Mouse (Mus musculus): ENCODE measurements around the gene Dscam.

Gene Dscam

DNA sequence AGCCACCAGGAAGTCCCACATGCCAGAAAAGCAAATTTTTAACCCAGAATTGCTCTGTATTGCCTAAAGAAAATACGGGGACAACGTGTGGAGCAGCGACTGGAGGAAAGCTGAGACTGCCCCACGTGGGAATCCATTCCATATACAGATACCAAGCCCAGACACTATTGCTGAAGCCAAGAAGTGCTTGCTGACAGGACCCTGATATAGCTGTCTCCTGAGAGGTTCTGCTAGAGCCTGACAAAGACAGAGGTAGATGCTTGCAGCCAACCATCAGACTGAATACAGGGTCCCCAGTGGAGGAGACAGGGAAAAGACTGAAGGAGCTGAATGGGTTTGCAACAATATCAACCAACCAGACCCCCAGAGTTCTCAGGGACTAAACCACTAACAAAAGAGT is 293.3 kb downstream of the Dscam start:
- DNase-seq (ENCODE audit: low spot score in 2 of 2): no peak

DNA sequence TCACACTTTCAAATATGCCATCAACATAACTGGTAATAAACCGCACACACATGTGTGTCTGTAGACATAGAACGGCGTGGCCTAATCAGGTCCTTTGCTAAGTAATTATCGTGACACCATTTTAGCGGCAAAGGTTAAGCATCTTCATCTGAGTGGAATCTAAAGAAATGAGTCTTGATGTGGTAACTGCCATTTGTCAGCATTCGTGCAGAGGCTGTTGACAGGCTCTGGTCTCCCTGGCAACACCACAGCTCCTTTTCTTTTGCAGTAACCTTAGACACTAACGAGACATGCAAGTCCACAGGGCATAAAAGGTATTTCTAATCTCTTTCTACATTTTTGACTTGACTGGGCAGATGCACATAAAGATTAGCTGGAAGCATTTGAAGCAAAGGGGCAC is 297.8 kb downstream of the Dscam start:
- no peak for DNase-seq (ENCODE audit: low spot score in 2 of 2)

DNA sequence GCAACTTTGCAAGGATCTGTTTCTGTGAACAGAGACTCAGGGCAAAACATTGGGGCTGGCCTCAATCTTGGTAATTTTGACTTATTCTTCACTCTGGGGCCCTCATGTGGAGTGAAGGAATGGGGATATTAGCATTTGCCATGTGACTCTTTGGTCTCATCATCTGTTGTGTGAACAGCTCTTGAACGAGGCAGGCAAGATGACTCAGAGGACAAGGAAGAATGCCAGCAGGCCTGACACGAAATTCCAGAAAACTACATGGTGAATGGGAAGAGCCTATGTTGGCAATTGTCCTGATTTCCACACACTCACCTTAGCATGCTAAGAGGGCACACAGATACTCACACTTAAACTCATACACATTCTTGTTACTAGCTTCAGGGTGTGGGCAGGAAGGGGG is 313.0 kb downstream of the Dscam start:
- DNase-seq (ENCODE audit: low spot score in 2 of 2): peak in 1 of 2 experiments; percentile 54

DNA sequence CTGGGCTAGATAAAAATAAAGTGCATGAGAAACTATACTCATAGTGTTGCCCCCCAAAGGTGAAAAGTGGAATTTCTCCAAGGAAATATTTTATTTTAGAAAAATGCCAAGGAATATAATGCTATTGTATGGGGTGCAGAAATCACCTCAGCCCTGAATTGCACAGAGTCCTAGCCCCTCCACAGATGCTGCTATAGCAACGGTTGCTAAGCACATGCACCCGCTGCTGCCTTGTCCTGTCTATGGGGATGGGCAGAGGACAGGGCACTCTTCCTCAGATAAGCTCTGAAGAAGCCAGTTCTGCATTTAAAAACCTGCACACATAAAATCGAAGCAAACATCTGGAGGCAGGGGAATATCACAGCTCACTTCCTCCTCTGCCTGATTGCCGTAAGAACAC is 315.5 kb downstream of the Dscam start:
- no peak for DNase-seq (ENCODE audit: low spot score in 2 of 2)

DNA sequence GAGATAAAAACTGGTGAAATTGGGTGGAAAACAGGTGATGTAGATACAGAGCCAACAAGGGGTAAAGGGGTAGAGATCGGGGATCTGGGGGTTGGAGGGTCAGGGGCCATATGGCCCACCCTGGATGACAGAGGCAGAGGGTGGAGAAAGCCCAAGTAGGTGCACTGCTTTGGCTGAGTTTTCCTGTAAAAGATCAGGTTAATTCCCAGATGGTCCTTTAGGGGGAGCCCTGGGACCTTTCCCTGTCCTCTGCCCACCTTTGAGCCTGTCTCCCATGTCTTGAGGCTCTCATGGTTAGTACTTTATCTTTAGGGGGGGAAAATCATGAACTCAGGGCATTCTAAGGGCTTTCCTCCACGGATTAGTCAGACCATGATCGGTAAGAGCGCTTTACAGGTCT is 318.2 kb downstream of the Dscam start:
- peak in 1 of 2 experiments; percentile 61 for DNase-seq (ENCODE audit: low spot score in 2 of 2)

DNA sequence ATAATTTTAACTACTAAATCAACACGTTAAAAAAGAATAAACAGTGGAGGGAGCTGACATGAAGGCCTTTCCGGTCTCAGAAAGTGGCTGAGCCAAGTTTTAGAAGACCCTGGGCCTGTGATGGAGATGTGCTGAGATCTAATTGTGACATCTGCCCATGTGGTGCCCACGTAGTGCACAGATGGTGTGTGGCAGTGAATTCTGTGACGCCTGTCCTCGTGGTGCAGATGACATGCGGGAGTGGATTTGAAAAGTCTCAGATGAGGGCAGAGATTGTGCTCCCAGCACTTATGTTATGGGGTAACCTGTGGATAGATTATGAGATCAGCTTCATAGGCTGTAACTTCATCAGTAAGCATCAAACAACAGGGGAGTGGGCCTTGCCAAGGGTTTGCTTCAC is 321.6 kb downstream of the Dscam start:
- no peak for DNase-seq (ENCODE audit: low spot score in 2 of 2)

DNA sequence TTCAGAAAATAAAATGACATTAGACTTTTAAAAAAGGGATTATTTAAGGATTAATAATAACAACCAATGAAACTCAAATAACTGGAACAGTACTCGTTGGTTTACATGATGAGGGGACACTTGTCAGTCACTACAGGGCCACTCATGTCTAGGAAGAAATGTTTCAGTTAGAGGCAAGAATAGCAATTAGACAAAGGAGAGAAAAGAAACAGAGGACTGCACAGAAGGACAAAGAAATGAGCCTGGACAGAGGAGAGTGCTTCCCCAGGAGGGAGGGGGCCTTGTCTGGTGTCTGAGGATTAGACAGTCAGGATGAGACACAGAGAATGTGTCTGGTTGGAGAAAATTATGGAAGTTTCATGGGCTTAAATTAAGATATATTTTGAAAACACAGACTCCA is 324.0 kb downstream of the Dscam start:
- no peak for DNase-seq (ENCODE audit: low spot score in 2 of 2)

DNA sequence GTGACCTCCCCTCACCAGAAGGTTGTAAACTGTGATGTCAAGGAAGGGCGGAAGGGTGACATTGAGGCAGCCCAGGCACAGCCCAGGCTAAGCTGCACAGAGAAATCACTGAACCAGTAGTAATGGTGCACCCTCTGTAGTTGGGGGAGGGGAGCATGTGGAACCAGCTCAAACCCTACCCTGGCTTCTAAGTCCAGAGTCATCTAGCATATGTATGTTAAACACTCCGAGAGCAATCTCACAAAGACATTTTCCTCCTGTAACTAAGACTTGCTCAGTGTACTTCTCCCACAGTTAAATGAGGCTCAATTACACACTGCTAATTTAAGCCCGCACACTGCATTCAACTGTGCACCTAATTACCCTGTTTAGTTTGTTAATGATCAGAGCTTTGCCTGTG is 324.4 kb downstream of the Dscam start:
- DNase-seq (ENCODE audit: low spot score in 2 of 2): peak in 1 of 2 experiments; percentile 23

DNA sequence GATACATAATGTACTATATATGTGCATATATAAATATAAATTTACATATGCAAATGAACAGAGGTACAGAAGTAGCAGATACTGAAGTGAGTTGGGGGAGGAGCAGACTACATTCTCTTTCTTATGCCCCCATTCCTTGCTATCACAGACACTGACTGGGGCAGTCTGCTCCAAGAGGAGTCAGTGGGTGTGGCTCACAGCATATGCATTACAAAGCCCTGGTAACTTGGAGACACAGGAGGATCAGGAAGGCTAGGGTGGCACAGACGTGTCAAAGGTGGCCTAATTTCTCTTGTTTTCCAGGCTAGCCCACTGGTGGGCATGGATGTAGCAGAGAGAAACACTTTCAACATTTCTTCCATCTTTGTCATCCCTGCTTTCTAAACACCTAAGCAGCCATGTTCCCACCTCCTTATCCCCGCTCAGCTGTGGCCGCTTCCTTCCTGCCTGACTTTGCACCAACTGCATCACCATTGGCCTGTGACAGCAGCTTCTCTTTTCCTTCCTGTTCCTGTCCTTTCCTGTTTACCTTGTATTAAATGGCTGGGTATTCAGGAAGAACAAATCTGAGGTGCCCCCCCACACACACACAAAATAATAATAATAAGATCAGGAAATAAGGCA is 325.0 kb downstream of the Dscam start:
- no peak for DNase-seq (ENCODE audit: low spot score in 2 of 2)

DNA sequence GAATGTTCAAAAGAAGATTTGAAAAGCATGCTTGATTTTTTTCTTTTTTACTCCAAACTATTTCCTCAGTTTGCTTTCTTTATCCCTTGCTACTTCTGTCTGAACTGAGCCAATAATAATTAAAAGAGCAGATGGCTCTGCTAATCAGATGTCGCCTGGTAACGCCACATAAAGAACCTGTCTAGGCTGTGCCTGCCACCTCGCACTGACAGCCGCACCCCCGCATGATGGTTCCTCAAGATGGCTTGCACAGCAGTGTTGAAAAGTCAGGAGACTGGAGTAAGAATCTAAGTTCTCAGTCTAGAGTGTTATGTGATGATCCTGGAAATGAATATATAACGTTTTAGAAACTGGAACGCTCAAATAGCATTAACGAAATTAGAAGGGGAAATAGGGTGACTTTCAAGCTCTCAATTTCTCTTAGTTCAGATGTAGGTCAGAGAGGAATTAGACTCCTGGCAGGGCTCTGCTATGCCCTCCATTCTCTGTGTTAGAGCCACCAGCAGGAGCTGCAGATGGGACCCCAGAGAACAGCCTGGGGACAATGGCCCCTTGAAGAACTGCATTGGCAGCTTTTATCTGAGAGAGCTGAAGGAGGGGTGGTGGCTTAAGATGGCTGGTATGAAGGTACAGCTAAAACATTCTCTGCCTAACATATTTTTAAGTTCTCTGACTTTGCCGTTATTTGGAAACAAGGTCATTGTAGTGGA is 326.7 kb downstream of the Dscam start:
- peak; percentile 55 to 61 for DNase-seq (ENCODE audit: low spot score in 2 of 2)

DNA sequence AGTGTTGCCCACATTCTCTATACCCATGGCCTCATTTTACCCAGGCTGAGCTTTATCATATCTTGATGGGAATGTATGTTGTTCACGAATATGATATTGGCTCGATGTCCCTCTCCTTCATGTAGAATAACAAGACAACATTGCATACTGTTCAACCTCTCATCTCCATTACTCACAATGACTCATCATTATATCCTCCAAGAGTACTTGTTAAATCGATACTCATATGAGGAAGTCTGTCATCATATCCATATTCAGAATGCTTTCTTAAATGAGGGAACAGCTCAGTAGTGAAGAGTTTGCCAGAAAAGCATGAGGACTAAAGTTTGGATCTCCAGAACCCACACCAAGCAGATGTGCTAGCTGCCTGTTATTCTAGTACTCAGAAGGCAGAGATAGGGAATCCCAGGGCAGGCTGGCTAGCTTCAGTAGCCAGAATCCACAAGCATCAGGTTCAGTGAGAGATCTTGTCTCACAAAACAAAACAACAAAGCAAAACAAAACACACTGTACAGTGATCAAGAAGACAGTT is 327.7 kb downstream of the Dscam start:
- no peak for DNase-seq (ENCODE audit: low spot score in 2 of 2)

DNA sequence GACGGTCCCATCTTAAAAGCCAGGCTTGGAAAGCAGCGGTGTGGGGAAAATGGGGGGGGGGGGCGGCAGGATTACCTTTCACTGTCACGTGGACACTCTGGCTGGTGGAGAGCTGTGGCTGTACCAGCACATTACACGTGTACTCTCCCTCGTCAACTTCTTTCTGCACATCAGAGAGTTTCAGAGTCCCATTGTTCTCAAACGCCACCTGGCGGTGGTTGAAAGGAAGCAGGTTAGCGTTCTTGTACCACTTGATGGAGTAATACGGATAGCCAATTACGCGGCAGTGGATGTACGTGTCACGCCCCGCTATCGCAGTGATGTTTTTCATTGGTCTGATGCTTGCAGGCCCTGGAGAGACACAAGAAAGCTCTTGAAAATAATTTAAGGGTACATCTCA is 350.9 kb downstream of the Dscam start:
- peak; percentile 39 to 64 for DNase-seq (ENCODE audit: low spot score in 2 of 2)

DNA sequence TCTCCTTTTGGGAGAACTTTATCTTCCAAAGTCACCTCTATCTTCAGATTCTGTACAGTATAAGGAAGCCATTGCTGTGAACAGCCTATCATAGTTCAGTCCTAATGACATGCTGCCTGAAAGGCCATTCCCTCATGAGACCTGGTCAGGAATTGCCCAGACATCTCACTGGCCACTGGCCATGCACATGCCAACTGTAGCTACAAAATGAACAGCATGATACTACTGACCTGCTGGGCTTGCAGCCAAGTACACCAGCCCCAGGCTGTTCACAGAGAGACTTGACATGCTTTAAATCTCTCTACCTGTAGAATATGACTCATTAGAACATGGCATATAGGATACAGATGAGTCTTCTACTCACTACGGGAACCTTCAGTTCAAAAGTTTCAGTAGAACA is 364.3 kb downstream of the Dscam start:
- DNase-seq (ENCODE audit: low spot score in 2 of 2): no peak

DNA sequence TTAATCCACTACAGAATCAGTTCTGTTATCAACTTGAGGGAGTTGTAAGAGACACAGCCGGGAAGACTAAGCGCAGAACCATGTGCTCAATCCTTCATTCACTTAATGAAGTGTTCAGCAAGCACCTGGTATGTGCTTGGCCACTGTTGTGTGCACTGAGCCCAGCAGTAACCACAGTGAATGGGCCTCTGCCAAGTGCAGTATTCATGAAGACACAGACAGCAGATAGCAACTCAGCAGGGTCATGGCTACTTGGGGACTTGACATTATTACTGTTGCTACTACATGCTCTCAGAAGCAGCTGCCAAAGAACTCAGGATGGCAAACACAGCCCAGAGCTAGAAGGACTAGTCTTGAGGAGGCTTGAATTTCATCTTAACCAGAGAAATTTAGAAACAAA is 367.9 kb downstream of the Dscam start:
- DNase-seq (ENCODE audit: low spot score in 2 of 2): no peak

DNA sequence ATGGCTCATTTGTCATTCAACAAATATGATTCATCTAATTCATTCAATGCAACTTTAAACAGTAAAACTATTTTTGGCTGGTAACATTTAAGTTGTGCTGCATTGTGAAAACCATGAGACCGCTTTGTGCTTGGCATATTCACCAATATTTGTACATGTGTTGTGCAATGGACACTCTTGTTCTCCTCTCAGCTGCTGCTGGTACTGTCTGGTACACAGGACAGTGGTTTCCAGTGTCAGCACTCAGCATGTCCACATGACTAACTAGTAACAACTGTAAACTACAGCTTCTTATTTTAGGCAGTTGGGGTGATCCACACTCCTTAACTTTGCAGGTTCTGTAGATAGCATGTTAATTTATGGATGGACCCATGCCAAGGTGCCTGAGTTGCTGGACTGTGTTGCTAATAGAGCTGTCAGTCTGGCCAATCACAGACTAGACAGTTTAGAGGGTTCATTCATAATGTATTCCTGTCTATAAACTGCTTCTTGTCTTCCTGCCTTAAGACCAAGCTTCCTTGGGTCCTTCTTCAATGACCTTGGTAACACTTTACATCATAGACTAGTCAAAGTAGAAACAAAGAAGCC is 368.8 kb downstream of the Dscam start:
- DNase-seq (ENCODE audit: low spot score in 2 of 2): no peak

DNA sequence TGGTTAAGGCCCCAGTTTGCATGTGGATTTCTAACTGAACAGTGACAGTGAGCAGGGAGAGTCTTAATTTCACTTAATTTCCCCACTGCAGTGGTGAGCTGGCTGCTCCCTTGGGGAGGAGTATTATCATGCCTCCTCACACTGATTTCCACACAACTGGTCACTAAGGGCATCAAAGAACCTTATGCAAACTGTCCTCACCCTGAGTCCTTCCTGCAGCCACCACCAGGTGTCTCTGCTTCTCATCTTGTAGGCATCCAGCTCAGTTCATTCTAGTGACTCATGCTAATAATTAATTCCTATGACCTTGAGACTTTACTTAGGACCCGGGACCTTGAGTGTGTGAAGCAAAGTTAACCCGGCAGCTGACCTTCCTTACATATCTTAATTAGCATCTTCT is 375.1 kb downstream of the Dscam start:
- peak in 1 of 2 experiments; percentile 26 for DNase-seq (ENCODE audit: low spot score in 2 of 2)

DNA sequence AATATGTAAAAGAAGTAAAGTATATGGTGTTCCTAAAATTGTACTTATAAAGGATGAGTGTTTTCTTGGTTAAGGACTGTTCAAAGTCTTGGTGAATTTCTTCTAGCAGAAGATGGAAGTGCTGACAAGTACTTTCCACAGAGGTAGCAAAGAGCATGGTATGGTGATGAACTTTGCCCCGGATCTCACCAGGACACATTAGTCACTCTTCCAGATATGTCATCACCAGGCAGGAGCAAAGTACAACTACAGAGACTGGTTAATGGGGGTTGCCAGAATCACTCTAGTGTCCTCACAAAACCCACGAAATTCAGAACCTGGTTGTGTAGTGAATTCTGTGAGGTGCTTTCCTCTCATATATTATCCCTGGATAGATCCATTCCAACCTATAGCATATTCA is 379.2 kb downstream of the Dscam start:
- no peak for DNase-seq (ENCODE audit: low spot score in 2 of 2)

DNA sequence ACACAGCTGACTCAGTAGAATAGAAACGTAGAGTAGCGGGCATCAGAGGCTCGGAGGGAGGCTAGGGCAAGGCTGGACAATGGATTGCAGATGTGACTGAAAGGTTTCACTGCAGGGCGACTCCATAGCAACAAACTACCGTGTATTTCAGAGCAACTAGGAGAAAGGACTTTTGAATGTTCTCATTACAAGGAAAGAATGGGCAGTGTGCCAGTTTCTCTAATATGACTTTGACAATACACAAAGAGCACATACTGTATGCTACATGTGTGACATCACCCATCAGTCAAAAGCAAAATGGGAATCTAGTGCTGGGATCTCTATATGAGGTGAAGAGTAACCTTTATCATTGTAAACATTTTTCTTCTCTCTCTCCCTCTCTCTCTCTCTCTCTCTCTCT is 382.3 kb downstream of the Dscam start:
- no peak for DNase-seq (ENCODE audit: low spot score in 2 of 2)

DNA sequence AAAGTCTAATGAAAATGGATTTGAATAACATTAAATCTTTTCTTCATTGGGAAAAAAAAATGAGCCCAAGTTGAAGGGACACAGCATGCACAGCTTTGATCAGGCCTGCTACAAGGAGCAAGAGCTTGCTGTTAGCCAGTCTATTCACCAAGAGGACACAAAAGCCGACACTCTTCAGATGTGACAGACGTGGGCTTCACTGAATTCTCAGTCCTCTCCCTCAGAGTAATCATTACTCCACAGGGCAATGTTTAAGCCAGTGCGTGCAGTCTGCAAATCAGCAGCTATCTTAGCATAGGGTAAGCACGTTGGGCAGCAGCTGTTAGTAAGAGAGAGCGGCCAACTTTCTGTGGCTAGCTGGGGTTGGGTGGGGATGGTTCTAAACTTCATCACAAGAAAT is 391.5 kb downstream of the Dscam start:
- no peak for DNase-seq (ENCODE audit: low spot score in 2 of 2)

DNA sequence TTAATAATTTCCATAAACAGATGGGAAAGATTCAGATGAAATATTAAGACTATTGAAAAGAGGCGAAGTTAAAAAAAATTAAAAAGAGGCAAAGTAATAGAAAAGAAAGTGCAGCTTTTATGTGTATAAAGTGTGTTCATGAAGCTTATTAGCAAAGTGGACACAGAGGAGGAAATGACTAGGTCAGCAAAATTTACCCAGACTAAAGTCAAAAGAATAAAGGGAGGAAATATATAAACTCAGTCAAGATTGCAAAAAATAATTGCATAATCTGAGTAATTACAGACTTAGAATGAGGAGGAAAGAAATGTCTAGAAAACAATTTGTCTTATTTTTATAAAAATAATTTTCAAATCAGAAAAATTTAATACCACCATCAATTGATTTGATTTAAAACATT is 396.3 kb downstream of the Dscam start:
- no peak for DNase-seq (ENCODE audit: low spot score in 2 of 2)

DNA sequence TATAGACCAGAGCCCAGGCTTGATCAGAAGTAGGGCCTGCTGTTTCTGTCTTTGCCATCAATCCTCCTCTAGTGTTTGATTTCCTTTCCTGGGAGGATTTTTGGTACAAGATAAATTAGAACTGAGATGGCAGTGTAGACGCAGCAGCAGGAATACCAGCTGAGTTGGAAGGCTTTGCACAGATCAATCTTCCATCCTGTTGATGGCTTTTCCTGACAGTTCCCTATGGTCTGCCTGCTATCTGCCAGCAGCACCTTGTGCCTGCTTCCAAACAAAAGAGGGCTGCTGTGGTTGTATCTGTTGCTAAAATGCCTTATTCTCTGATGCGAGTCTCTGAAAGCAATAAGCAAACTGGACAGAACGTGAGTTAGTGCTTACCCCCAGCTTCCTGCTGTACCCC is 402.6 kb downstream of the Dscam start:
- DNase-seq (ENCODE audit: low spot score in 2 of 2): no peak

DNA sequence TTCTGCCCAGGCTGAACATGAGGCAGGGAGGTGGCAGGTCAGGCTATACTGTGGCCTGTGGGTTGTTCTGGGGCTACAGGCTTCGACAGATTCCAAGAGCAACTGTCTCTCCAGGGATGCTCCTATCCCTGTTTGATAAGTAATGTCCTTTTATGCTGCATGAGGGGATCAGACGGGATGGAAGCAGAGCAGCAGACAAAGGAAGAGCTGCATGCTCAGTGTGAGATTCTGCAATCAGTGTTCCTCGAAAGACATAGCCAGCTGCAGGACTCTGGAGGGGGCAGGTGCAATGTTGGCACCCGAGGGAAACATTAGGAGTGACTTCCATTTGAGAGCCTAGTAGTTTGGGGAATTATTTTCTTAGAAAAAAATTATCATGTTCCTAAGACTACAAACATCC is 403.0 kb downstream of the Dscam start:
- DNase-seq (ENCODE audit: low spot score in 2 of 2): no peak

DNA sequence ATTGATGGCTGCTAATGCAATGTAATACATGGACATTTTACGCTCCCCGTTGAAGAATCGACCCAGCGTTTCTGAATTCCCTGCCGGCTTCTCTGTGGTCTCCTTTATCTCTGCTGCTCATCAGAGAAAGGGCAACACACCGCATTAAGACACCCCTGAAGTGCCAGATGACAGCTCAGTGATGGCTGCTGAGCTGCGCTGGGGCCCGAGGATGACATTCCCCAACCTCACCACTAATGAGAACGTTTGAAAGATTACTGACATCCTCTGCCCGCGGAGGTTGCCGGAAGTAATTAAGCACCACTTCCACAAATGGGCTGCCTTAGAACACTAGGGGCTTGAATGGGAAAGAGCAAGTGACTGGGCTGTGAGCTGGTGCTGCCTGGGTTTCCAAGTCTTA is 409.3 kb downstream of the Dscam start:
- DNase-seq (ENCODE audit: low spot score in 2 of 2): no peak
